Mouse (Mus musculus) stomach, postnatal 0 days (tissue): Measurements from ENCODE around the gene Ampd3.

Experiments used
- CTCF ChIP-seq: IDR thresholded peaks from 2 replicates; pipeline ENCODE4 v1.5.1; 2016; ENCODE audit warnings: antibody characterized with exemption, low read depth, mild to moderate bottlenecking, moderate library complexity
- EP300 ChIP-seq: optimal IDR thresholded peaks from 2 replicates; pipeline ENCODE3; 2016; ENCODE audit warnings: antibody characterized with exemption

DNA sequence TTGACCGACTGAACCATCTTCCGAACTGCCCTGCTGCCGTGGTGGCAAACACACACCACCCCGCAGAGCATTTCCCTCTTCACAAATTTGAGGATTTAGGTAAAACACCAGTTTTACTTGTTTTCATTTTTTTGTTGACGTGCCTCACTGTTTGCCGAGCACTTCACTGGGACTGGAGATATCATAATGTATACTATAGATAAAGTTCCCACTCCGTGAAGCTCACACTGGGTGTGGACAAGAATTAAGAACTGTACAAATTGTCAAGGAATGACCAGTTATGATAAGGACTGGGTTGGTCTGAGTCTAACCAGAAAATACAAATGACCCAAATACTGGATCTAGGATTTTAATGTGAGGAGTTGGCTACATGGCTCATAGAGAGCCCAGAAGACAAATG lies 10.9 kb downstream of the Ampd3 start:
- TF ChIP-seq CTCF, result no peak
- no peak for TF ChIP-seq EP300
